ENCODE assay signal across 9 mouse cellular contexts in the genomic region with DNA sequence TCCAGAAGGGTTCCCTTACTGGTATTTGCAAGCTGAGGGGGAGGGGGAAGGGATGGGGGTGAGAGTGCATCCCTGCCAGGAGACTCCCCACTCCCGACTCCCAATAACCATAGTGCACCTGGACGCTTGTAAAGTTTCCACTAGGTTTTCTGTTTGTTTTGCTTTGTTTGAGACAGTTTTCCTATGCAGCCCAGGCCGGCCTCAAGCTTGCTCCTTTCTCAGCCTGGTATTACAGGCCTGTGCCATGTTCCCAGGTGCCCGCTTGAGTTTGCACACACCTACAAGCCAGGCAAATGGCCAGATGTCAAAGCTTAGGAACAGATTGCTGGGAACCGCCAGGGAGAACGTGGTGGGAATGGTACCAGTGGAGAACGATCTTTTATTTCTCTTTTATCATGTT. TPM values are rescaled to one million over a fixed set of nuclear protein-coding genes. Genes with fewer than 3 reads are reported as not detected.
DNase-seq lines count a peak whose midpoint lies in the region; ATAC-seq and TF ChIP-seq lines count a peak whose summit lies in the region.
"Had no signal": no experiment of that assay in that cellular context is flagged by ENCODE, and none has a peak within 500 bp of the region (broad histone marks: within the 10 kb centered on the region; RNA-seq: fewer than 3 reads in every experiment).

No protein-coding gene starts in this region.

- ATAC-seq in heart, postnatal 0 days (ENCODE audit: insufficient read depth, low read depth), result no peak
- ATAC-seq in embryonic facial prominence, embryonic 13.5 days (ENCODE audit: insufficient number of reproducible peaks, insufficient read depth, low FRiP score, low TSS enrichment, low read depth), result no peak
- no peak for ATAC-seq in intestine, postnatal 0 days

- H3K27me3 ChIP-seq in heart, postnatal 0 days (ENCODE audit: control insufficient read depth, insufficient read depth, low read length), result no peaks in the 10 kb centered on the region
- H3K27me3 ChIP-seq in heart, adult 2 months (ENCODE audit: control insufficient read depth, insufficient read depth, low read length), result no peaks in the 10 kb centered on the region
- peaks cover 15% of the 10 kb centered on the region for H3K27me3 ChIP-seq in embryonic facial prominence, embryonic 13.5 days
- no peaks in the 10 kb centered on the region for H3K27me3 ChIP-seq in intestine, postnatal 0 days (replicated peaks; ENCODE audit: control insufficient read depth, insufficient read depth, low read length)
- H3K27me3 ChIP-seq: CH12.LX had no signal

- H3K4me3 ChIP-seq in heart, postnatal 0 days (ENCODE audit: low read depth, low read length), result peak overlapping the region; percentile 59
- no peak overlapping the region for H3K4me3 ChIP-seq in heart, adult 2 months
- H3K4me3 ChIP-seq in embryonic facial prominence, embryonic 13.5 days, result peak overlapping the region; percentile 65
- peak overlapping the region; percentile 61 for H3K4me3 ChIP-seq in intestine, postnatal 0 days (ENCODE audit: low read depth, low read length)

- peaks cover 7% of the 10 kb centered on the region; the same call in 1 of the 2 replicates for H3K4me1 ChIP-seq in heart, postnatal 0 days (ENCODE audit: control insufficient read depth, insufficient read depth)
- H3K4me1 ChIP-seq in heart, adult 2 months (ENCODE audit: control insufficient read depth, insufficient read depth, low read length), result peaks cover 7% of the 10 kb centered on the region
- H3K4me1 ChIP-seq in embryonic facial prominence, embryonic 13.5 days, result peaks cover 34% of the 10 kb centered on the region
- no peaks in the 10 kb centered on the region; the same call in 1 of the 2 replicates for H3K4me1 ChIP-seq in intestine, postnatal 0 days (replicated peaks; ENCODE audit: control insufficient read depth, insufficient read depth, low read length)

- intact Hi-C loops in heart, adult 2 months (cut with DNase I), result loop anchor here (2.0 to 5.0 kb wide), 4 partner anchors 39 to 126 kb away; a partner anchor contains a TSS

- H3K27ac ChIP-seq in heart, postnatal 0 days (ENCODE audit: low read depth), result no peak overlapping the region
- H3K27ac ChIP-seq in heart, adult 2 months, result no peak overlapping the region; the same call in 1 of the 2 replicates
- H3K27ac ChIP-seq in embryonic facial prominence, embryonic 13.5 days, result peak overlapping the region; percentile 87; the same call in 1 of the 2 replicates
- H3K27ac ChIP-seq in intestine, postnatal 0 days (ENCODE audit: low read depth, low read length), result no peak overlapping the region

- peak overlapping the region; percentile 5; the same call in 1 of the 2 replicates for H3K9ac ChIP-seq in heart, postnatal 0 days (replicated peaks; ENCODE audit: low read depth, low read length)
- H3K9ac ChIP-seq in heart, adult 2 months (ENCODE audit: low read depth, low read length), result no peak overlapping the region
- peak overlapping the region; percentile 78 for H3K9ac ChIP-seq in embryonic facial prominence, embryonic 13.5 days
- no peak overlapping the region for H3K9ac ChIP-seq in intestine, postnatal 0 days (ENCODE audit: low read depth, low read length)

- no peak for TF ChIP-seq CTCF in heart, postnatal 0 days (IDR thresholded peaks at IDR 0.05; ENCODE audit: low read depth)
- no peak for TF ChIP-seq CTCF in heart, adult 2 months (IDR thresholded peaks at IDR 0.05)
- no peak for TF ChIP-seq CTCF in intestine, postnatal 0 days (IDR thresholded peaks at IDR 0.05; ENCODE audit: low read depth)

- H3K36me3 ChIP-seq in heart, postnatal 0 days (replicated peaks; ENCODE audit: control insufficient read depth, insufficient read depth, low read length), result no peaks in the 10 kb centered on the region
- no peaks in the 10 kb centered on the region for H3K36me3 ChIP-seq in heart, adult 2 months (ENCODE audit: control insufficient read depth, insufficient read depth, low read length)
- H3K36me3 ChIP-seq in embryonic facial prominence, embryonic 13.5 days, result no peaks in the 10 kb centered on the region
- 0 out of 2 replicates have a peak, but pooled peaks cover 4% of the 10 kb centered on the region for H3K36me3 ChIP-seq in intestine, postnatal 0 days (ENCODE audit: control insufficient read depth, insufficient read depth)

- no peaks in the 10 kb centered on the region for H3K9me3 ChIP-seq in heart, postnatal 0 days (replicated peaks; ENCODE audit: control insufficient read depth, low read length)
- H3K9me3 ChIP-seq in embryonic facial prominence, embryonic 13.5 days, result no peaks in the 10 kb centered on the region
- H3K9me3 ChIP-seq in intestine, postnatal 0 days (ENCODE audit: control insufficient read depth), result no peaks in the 10 kb centered on the region

- H3K4me2 ChIP-seq in heart, postnatal 0 days (ENCODE audit: low read depth, low read length), result peak overlapping the region; percentile 80
- H3K4me2 ChIP-seq in embryonic facial prominence, embryonic 13.5 days, result peak overlapping the region; percentile 88
- peak overlapping the region; percentile 95 for H3K4me2 ChIP-seq in intestine, postnatal 0 days (replicated peaks; ENCODE audit: low read depth)

- DNase-seq in heart, postnatal 0 days (ENCODE audit: low spot score), result no peak
- DNase-seq in heart, adult 2 months, result no peak
- peak; percentile 20 for DNase-seq in neural tube, embryonic 10.5 days (ENCODE audit: extremely low spot score, low spot score)
- no peak for DNase-seq in right cerebral cortex, postnatal 10 days (ENCODE audit: low spot score in 2 of 2)
- no peak for DNase-seq in adrenal gland, postnatal 4 days (ENCODE audit: low spot score in 2 of 2)
- DNase-seq in gastrocnemius, postnatal 10 days, result no peak

- no peaks in the 10 kb centered on the region for H3K79me2 ChIP-seq in heart, adult 2 months (replicated peaks; ENCODE audit: control insufficient read depth, insufficient read depth, low read length)

- 39% methylated on average over 7 of the region's 7 CpGs for WGBS in heart, postnatal 0 days
- 74% methylated on average over 7 of the region's 7 CpGs for WGBS in heart, adult 2 months
- 21% methylated on average over 7 of the region's 7 CpGs for WGBS in embryonic facial prominence, embryonic 13.5 days
- WGBS in intestine, postnatal 0 days, result 28% methylated on average over 7 of the region's 7 CpGs

- TF ChIP-seq EP300 in heart, postnatal 0 days (IDR thresholded peaks at IDR 0.05; ENCODE audit: low read depth), result no peak
- TF ChIP-seq EP300 in heart, adult 2 months (IDR thresholded peaks at IDR 0.05; ENCODE audit: insufficient read depth, low read depth, low read length), result no peak

- TF ChIP-seq POLR2A in heart, adult 2 months (IDR thresholded peaks at IDR 0.05; ENCODE audit: insufficient read depth, low read depth, low read length), result no peak

RNA-seq across cellular contexts. Expression of a gene that starts 50.1 kb away (rescaled TPM):
- 2.4 and 6.8 TPM in 2 replicates for total RNA-seq in heart, postnatal 0 days (2014; rRNA removed; ENCODE audit: low replicate concordance)
- polyA plus RNA-seq in heart, postnatal 0 days (2015; fragmentation: Nextera tagmentation; extraction: Ambion mirVana), result 3.2 and 3.5 TPM in 2 replicates
- total RNA-seq in heart, adult 2 months (2021), result 10 to 100 TPM in 1 of 2 experiments, 1 to 10 TPM in 1; 9.0 to 12.1 TPM
- polyA plus RNA-seq in heart, adult 2 months (2012; rRNA removed), result 13.1 and 14.3 TPM in 2 replicates
- polyA plus RNA-seq in embryonic facial prominence, embryonic 13.5 days (2015; fragmentation: Nextera tagmentation; extraction: Ambion mirVana), result 13.4 and 15.6 TPM in 2 replicates
- 12.7 and 13.4 TPM in 2 replicates for polyA plus RNA-seq in intestine, postnatal 0 days (2015; fragmentation: Nextera tagmentation; extraction: Ambion mirVana)
- 10 to 100 TPM; 37.2 to 38.1 TPM for total RNA-seq in adrenal gland, postnatal 4 days (2021)
- 10 to 100 TPM; 19.3 to 21.5 TPM for total RNA-seq in gastrocnemius, postnatal 10 days (2021)

Comparison
In these comparisons a context has a peak if more than half of its experiments do, and no peak if none do; other contexts are left out.
1. H3K9ac ChIP-seq: peak in heart, postnatal 0 days (single experiment) and embryonic facial prominence, embryonic 13.5 days (single experiment); none in heart, adult 2 months (single experiment) and intestine, postnatal 0 days (single experiment).
2. Peak in every context shown above with its lines, with median percentiles within 50 percentile points of each other: H3K4me2 ChIP-seq.